Mouse (Mus musculus): ENCODE data around the gene Trappc11.

GRCm38 (mm10) chr8:47446312-47447046 is 86.8 kb downstream of the Trappc11 start, which contains the start of gene Stox2:
- TF ChIP-seq CTCF (IDR thresholded peaks at IDR 0.05; ENCODE audit: borderline replicate concordance, control insufficient read depth, extremely low read depth, insufficient read depth, low read length, poor library complexity) (no peak), POLR2A (IDR thresholded peaks at IDR 0.05; ENCODE audit: control insufficient read depth, extremely low read depth, insufficient read depth, low read length, poor library complexity) (no peak)

Data from thymus, adult 2 months (tissue).